8 mouse cellular contexts compared by ENCODE assay signal in genomic region chr2:170147661-170148153, GRCm38 (mm10). TPM values are rescaled to one million over a fixed set of nuclear protein-coding genes. Genes with fewer than 3 reads are reported as not detected.
DNase-seq lines count a peak whose midpoint lies in the region; ATAC-seq lines count a peak whose summit lies in the region.

Gene Zfp217 (minus strand): TSS chr2:170148103.

- peaks cover under 1% of the 10 kb centered on the region; the same call in 1 of the 2 replicates for H3K36me3 ChIP-seq in liver, embryonic 16.5 days (ENCODE audit: control insufficient read depth, insufficient read depth)

- peak within 1 kb of the TSS; percentile 53 for H3K4me2 ChIP-seq in liver, embryonic 16.5 days (ENCODE audit: low read depth, low read length)

- H3K9ac ChIP-seq in liver, embryonic 16.5 days (ENCODE audit: low read depth, low read length) = peak within 1 kb of the TSS; percentile 48

- intact Hi-C loops in gastrocnemius, postnatal 36 days (cut with DNase I) = no loop called here
- intact Hi-C loops in heart, postnatal 14 days (cut with DNase I) = loop anchor here (2.0 kb wide), 1 partner anchor 15 kb away; no protein-coding TSS in a partner anchor

- H3K4me1 ChIP-seq in brown adipose tissue, adult 24 weeks (ENCODE audit: control insufficient read depth, insufficient read depth, insufficient read length, low read length) = 0 out of 2 replicates have a peak, but pooled peaks cover 3% of the 10 kb centered on the region
- H3K4me1 ChIP-seq in liver, embryonic 16.5 days (ENCODE audit: control insufficient read depth, low read depth, low read length) = peaks cover 51% of the 10 kb centered on the region

- H3K27ac ChIP-seq in brown adipose tissue, adult 24 weeks (replicated peaks; ENCODE audit: low read depth, low read length) = peak within 1 kb of the TSS; percentile 55
- peak within 1 kb of the TSS; percentile 59 for H3K27ac ChIP-seq in liver, embryonic 16.5 days (ENCODE audit: low read length)

- 22% methylated on average over 14 of the region's 14 CpGs for WGBS in liver, embryonic 16.5 days (ENCODE audit: insufficient replicate concordance)

- peak; percentile 29 to 44 for DNase-seq in gastrocnemius, adult 8-10 months (ENCODE audit: low spot score in 2 of 2)
- DNase-seq in gastrocnemius, postnatal 36 days = no peak
- DNase-seq in heart, postnatal 14 days = peak; percentile 41 to 60
- peak; percentile 61 for DNase-seq in thymus, postnatal 25 days
- DNase-seq in testis, postnatal 10 days (ENCODE audit: low spot score) = no peak
- no peak for DNase-seq in ovary, postnatal 10 days (ENCODE audit: low spot score)

- H3K27me3 ChIP-seq in liver, embryonic 16.5 days (ENCODE audit: control insufficient read depth, insufficient read depth, low read depth, low read length) = no peaks in the 10 kb centered on the region

- peak; percentile 50 for ATAC-seq in liver, embryonic 16.5 days (ENCODE audit: low read depth)

- H3K9me3 ChIP-seq in liver, embryonic 16.5 days (replicated peaks; ENCODE audit: control insufficient read depth, low read length) = no peaks in the 10 kb centered on the region

- 0 out of 2 replicates have a peak within 1 kb of the TSS, but pooled peaks have one; percentile 16 for H3K4me3 ChIP-seq in brown adipose tissue, adult 24 weeks (ENCODE audit: insufficient read depth, low read depth, low read length)
- H3K4me3 ChIP-seq in liver, embryonic 16.5 days (ENCODE audit: low read depth, low read length) = peak within 1 kb of the TSS; percentile 67

RNA-seq across cellular contexts. Expression of gene Zfp217, which starts in this region (rescaled TPM):
- total RNA-seq in gastrocnemius, adult 8-10 months (2022) = 1 to 10 TPM; 5.9 to 7.5 (median 6.7) TPM
- 1 to 10 TPM; 4.3 to 5.7 TPM for total RNA-seq in gastrocnemius, postnatal 36 days (2021)
- 5.3 and 7.2 TPM in 2 replicates for polyA plus RNA-seq in brown adipose tissue, adult 24 weeks (2012; ENCODE audit: insufficient read depth, insufficient read length, missing spikeins)
- total RNA-seq in heart, postnatal 14 days (2021) = 10 to 100 TPM; 14.3 to 17.1 TPM
- polyA plus RNA-seq in liver, embryonic 16.5 days (2015; fragmentation: Nextera tagmentation; extraction: Ambion mirVana) = 4.2 and 5.7 TPM in 2 replicates

Comparison
In these comparisons a context has a peak if more than half of its experiments do, and no peak if none do; other contexts are left out.
1. DNase-seq: peak in gastrocnemius, adult 8-10 months (2 of 2), heart, postnatal 14 days (2 of 2) and thymus, postnatal 25 days (single experiment); none in gastrocnemius, postnatal 36 days (0 of 2), testis, postnatal 10 days (single experiment) and ovary, postnatal 10 days (single experiment).